Mouse (Mus musculus): Measurements from ENCODE around the gene Dnajc11. TPM values are rescaled to one million over a fixed set of nuclear protein-coding genes. Genes with fewer than 3 reads are reported as not detected.

Dnajc11 gene
- 80.6 and 91.3 TPM in 2 replicates for polyA plus RNA-seq (2014; fragmentation: Nextera tagmentation; extraction: Ambion mirVana)

GRCm38 (mm10) chr4:151933505-151934214 lies at the start of gene Dnajc11:
Gene Dnajc11 (plus strand): TSS chr4:151933691.
- Histone ChIP-seq H3K27me3 (ENCODE audit: control insufficient read depth, insufficient read depth, low read length) (no peaks in the 10 kb centered on the region), H3K4me3 (ENCODE audit: low read depth, low read length) (peak within 1 kb of the TSS; percentile 100), H3K4me2 (ENCODE audit: low read depth) (peak within 1 kb of the TSS; percentile 97), H3K9me3 (ENCODE audit: control insufficient read depth, low read length) (no peaks in the 10 kb centered on the region), H3K4me1 (ENCODE audit: control insufficient read depth, insufficient read depth, low read length) (peaks cover 10% of the 10 kb centered on the region), H3K27ac (ENCODE audit: low read depth, low read length) (no peak within 1 kb of the TSS), H3K36me3 (ENCODE audit: control insufficient read depth, insufficient read depth, low read length) (no peaks in the 10 kb centered on the region), H3K9ac (ENCODE audit: low read length) (peak within 1 kb of the TSS; percentile 96)
- peak; percentile 90 for ATAC-seq (ENCODE audit: insufficient read depth, low FRiP score, low TSS enrichment)
- peak; percentile 94 for DNase-seq (ENCODE audit: low spot score)
- under 1% methylated on average over 82 of the region's 83 CpGs for WGBS

- 78% methylated on average over 6 of the region's 6 CpGs for WGBS
- H3K4me2 ChIP-seq (ENCODE audit: low read depth) = no peak overlapping the region
- H3K27me3 ChIP-seq (ENCODE audit: control insufficient read depth, insufficient read depth, low read length) = no peaks in the 10 kb centered on the region
- H3K9ac ChIP-seq (ENCODE audit: low read length) = no peak overlapping the region
- no peak overlapping the region for H3K4me3 ChIP-seq (ENCODE audit: low read depth, low read length)
- no peaks in the 10 kb centered on the region for H3K4me1 ChIP-seq (ENCODE audit: control insufficient read depth, insufficient read depth, low read length)
- H3K27ac ChIP-seq (ENCODE audit: low read depth, low read length) = no peak overlapping the region
- no peak for ATAC-seq (ENCODE audit: insufficient read depth, low FRiP score, low TSS enrichment)
- no peaks in the 10 kb centered on the region for H3K9me3 ChIP-seq (ENCODE audit: control insufficient read depth, low read length)
- H3K36me3 ChIP-seq (ENCODE audit: control insufficient read depth, insufficient read depth, low read length) = no peaks in the 10 kb centered on the region
- DNase-seq (ENCODE audit: low spot score) = no peak
Observed at GRCm38 (mm10) chr4:151893241-151893640, 40.2 kb upstream of the Dnajc11 start.

GRCm38 (mm10) chr4:151894926-151895325 lies 38.6 kb upstream of the Dnajc11 start:
- no peak overlapping the region for H3K27ac ChIP-seq (ENCODE audit: low read depth, low read length)
- 89% methylated on average over 12 of the region's 12 CpGs for WGBS
- no peak for ATAC-seq (ENCODE audit: insufficient read depth, low FRiP score, low TSS enrichment)

GRCm38 (mm10) chr4:151895624-151896023 lies 37.9 kb upstream of the Dnajc11 start:
- no peaks in the 10 kb centered on the region for H3K9me3 ChIP-seq (ENCODE audit: control insufficient read depth, low read length)
- no peak overlapping the region for H3K9ac ChIP-seq (ENCODE audit: low read length)
- 87% methylated on average over 7 of the region's 7 CpGs for whole genome bisulfite sequencing
- no peaks in the 10 kb centered on the region for H3K36me3 ChIP-seq (ENCODE audit: control insufficient read depth, insufficient read depth, low read length)
- ATAC-seq (ENCODE audit: insufficient read depth, low FRiP score, low TSS enrichment) = no peak
- no peak overlapping the region for H3K27ac ChIP-seq (ENCODE audit: low read depth, low read length)
- H3K4me1 ChIP-seq (ENCODE audit: control insufficient read depth, insufficient read depth, low read length) = no peaks in the 10 kb centered on the region
- no peak overlapping the region for H3K4me3 ChIP-seq (ENCODE audit: low read depth, low read length)
- H3K4me2 ChIP-seq (ENCODE audit: low read depth) = no peak overlapping the region
- DNase-seq (ENCODE audit: low spot score) = no peak
- H3K27me3 ChIP-seq (ENCODE audit: control insufficient read depth, insufficient read depth, low read length) = no peaks in the 10 kb centered on the region

More at GRCm38 (mm10) chr4:151894926-151895325, 38.6 kb upstream of the Dnajc11 start:
- Histone ChIP-seq H3K4me1 (ENCODE audit: control insufficient read depth, insufficient read depth, low read length) (no peaks in the 10 kb centered on the region), H3K4me2 (ENCODE audit: low read depth) (no peak overlapping the region), H3K27me3 (ENCODE audit: control insufficient read depth, insufficient read depth, low read length) (no peaks in the 10 kb centered on the region), H3K36me3 (ENCODE audit: control insufficient read depth, insufficient read depth, low read length) (no peaks in the 10 kb centered on the region), H3K4me3 (ENCODE audit: low read depth, low read length) (no peak overlapping the region), H3K9ac (ENCODE audit: low read length) (no peak overlapping the region), H3K9me3 (ENCODE audit: control insufficient read depth, low read length) (no peaks in the 10 kb centered on the region)
- no peak for DNase-seq (ENCODE audit: low spot score)

- H3K27ac ChIP-seq (ENCODE audit: low read depth, low read length) = no peak overlapping the region
- 59% methylated on average over 9 of the region's 9 CpGs for WGBS
- no peak overlapping the region for H3K4me3 ChIP-seq (ENCODE audit: low read depth, low read length)
- no peak for DNase-seq (ENCODE audit: low spot score)
- no peak overlapping the region for H3K4me2 ChIP-seq (ENCODE audit: low read depth)
- H3K36me3 ChIP-seq (ENCODE audit: control insufficient read depth, insufficient read depth, low read length) = no peaks in the 10 kb centered on the region
- H3K27me3 ChIP-seq (ENCODE audit: control insufficient read depth, insufficient read depth, low read length) = no peaks in the 10 kb centered on the region
- no peaks in the 10 kb centered on the region for H3K4me1 ChIP-seq (ENCODE audit: control insufficient read depth, insufficient read depth, low read length)
- H3K9me3 ChIP-seq (ENCODE audit: control insufficient read depth, low read length) = no peaks in the 10 kb centered on the region
- ATAC-seq (ENCODE audit: insufficient read depth, low FRiP score, low TSS enrichment) = no peak
- no peak overlapping the region for H3K9ac ChIP-seq (ENCODE audit: low read length)
Observed at GRCm38 (mm10) chr4:151897069-151897617, 36.3 kb upstream of the Dnajc11 start.

GRCm38 (mm10) chr4:151898600-151899245 lies 34.8 kb upstream of the Dnajc11 start:
- H3K36me3 ChIP-seq (ENCODE audit: control insufficient read depth, insufficient read depth, low read length) = no peaks in the 10 kb centered on the region
- DNase-seq (ENCODE audit: low spot score) = no peak
- ATAC-seq (ENCODE audit: insufficient read depth, low FRiP score, low TSS enrichment) = no peak
- no peaks in the 10 kb centered on the region for H3K27me3 ChIP-seq (ENCODE audit: control insufficient read depth, insufficient read depth, low read length)
- H3K27ac ChIP-seq (ENCODE audit: low read depth, low read length) = no peak overlapping the region
- H3K4me3 ChIP-seq (ENCODE audit: low read depth, low read length) = no peak overlapping the region
- H3K9ac ChIP-seq (ENCODE audit: low read length) = no peak overlapping the region
- H3K9me3 ChIP-seq (ENCODE audit: control insufficient read depth, low read length) = no peaks in the 10 kb centered on the region
- H3K4me2 ChIP-seq (ENCODE audit: low read depth) = no peak overlapping the region
- WGBS = 53% methylated on average over 13 of the region's 13 CpGs
- no peaks in the 10 kb centered on the region for H3K4me1 ChIP-seq (ENCODE audit: control insufficient read depth, insufficient read depth, low read length)

GRCm38 (mm10) chr4:151899707-151900384 lies 33.6 kb upstream of the Dnajc11 start:
- no peak for DNase-seq (ENCODE audit: low spot score)
- Histone ChIP-seq H3K4me1 (ENCODE audit: control insufficient read depth, insufficient read depth, low read length) (no peaks in the 10 kb centered on the region), H3K36me3 (ENCODE audit: control insufficient read depth, insufficient read depth, low read length) (no peaks in the 10 kb centered on the region), H3K4me3 (ENCODE audit: low read depth, low read length) (no peak overlapping the region), H3K4me2 (ENCODE audit: low read depth) (no peak overlapping the region), H3K9ac (ENCODE audit: low read length) (no peak overlapping the region), H3K27ac (ENCODE audit: low read depth, low read length) (no peak overlapping the region), H3K9me3 (ENCODE audit: control insufficient read depth, low read length) (no peaks in the 10 kb centered on the region), H3K27me3 (ENCODE audit: control insufficient read depth, insufficient read depth, low read length) (no peaks in the 10 kb centered on the region)
- ATAC-seq (ENCODE audit: insufficient read depth, low FRiP score, low TSS enrichment) = no peak
- WGBS = 74% methylated on average over 11 of the region's 11 CpGs

- WGBS = 78% methylated on average over 6 of the region's 6 CpGs
- Histone ChIP-seq H3K9ac (ENCODE audit: low read length) (no peak overlapping the region), H3K36me3 (ENCODE audit: control insufficient read depth, insufficient read depth, low read length) (no peaks in the 10 kb centered on the region), H3K27ac (ENCODE audit: low read depth, low read length) (no peak overlapping the region), H3K27me3 (ENCODE audit: control insufficient read depth, insufficient read depth, low read length) (no peaks in the 10 kb centered on the region), H3K4me1 (ENCODE audit: control insufficient read depth, insufficient read depth, low read length) (no peaks in the 10 kb centered on the region), H3K9me3 (ENCODE audit: control insufficient read depth, low read length) (no peaks in the 10 kb centered on the region), H3K4me3 (ENCODE audit: low read depth, low read length) (no peak overlapping the region), H3K4me2 (ENCODE audit: low read depth) (no peak overlapping the region)
- ATAC-seq (ENCODE audit: insufficient read depth, low FRiP score, low TSS enrichment) (no peak), DNase-seq (ENCODE audit: low spot score) (no peak)
Observed at GRCm38 (mm10) chr4:151900735-151901134, 32.8 kb upstream of the Dnajc11 start.

All from neural tube, embryonic 11.5 days (tissue).